Mouse (Mus musculus): ENCODE data around the gene Emd.

Emd gene

GRCm38 (mm10) chrX:74273422-74274322, 19.2 kb downstream of the Emd start:
- no peak for DNase-seq

GRCm38 (mm10) chrX:74277916-74278315, 23.4 kb downstream of the Emd start:
- no peak for DNase-seq

GRCm38 (mm10) chrX:74281041-74281731, 26.7 kb downstream of the Emd start:
- no peak for DNase-seq

GRCm38 (mm10) chrX:74281732-74282394, 27.4 kb downstream of the Emd start, which contains the start of the genes Taz and Dnase1l1:
TSS of gene Taz (plus strand) at chrX:74281912.
TSS of gene Dnase1l1 (minus strand) at chrX:74282337.
- peak; percentile 46 to 69 for DNase-seq

DNA sequence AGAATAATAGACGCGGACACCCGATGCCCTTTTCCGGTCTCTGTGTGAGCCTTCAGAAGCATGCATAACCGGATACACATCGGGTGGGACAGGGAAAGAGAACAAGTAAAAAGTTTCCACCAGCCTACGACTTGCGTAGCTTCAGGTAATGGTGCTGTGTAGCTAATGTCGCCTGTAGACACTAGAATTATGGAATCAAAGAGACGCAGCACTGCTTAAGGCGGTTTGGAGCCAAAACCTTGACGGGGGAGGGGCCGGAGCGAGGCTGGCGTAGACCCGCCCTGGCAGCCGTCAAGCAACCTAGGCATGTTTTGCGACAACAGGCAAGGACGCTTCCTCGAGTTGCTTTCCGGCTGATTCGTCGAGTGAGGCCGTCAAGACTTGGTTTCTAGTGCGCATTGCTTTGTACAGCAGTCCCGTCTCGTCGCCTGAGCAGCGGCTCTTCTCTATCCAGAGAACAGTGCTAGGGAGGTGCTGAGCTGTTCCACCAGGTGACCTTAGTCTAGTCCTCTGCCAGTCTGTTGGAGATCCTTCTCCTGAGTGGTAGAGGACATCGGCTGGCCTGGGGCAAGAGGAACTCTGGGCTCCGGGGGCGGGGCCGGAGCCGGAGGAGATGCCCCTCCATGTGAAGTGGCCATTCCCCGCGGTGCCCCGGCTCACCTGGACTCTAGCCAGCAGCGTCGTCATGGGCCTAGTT, 28.1 kb downstream of the Emd start:
- peak; percentile 82 to 89 for DNase-seq

GRCm38 (mm10) chrX:74283092-74283437, 28.6 kb downstream of the Emd start:
- no peak for DNase-seq

GRCm38 (mm10) chrX:74293431-74293830, 38.9 kb downstream of the Emd start:
- no peak for DNase-seq

DNA sequence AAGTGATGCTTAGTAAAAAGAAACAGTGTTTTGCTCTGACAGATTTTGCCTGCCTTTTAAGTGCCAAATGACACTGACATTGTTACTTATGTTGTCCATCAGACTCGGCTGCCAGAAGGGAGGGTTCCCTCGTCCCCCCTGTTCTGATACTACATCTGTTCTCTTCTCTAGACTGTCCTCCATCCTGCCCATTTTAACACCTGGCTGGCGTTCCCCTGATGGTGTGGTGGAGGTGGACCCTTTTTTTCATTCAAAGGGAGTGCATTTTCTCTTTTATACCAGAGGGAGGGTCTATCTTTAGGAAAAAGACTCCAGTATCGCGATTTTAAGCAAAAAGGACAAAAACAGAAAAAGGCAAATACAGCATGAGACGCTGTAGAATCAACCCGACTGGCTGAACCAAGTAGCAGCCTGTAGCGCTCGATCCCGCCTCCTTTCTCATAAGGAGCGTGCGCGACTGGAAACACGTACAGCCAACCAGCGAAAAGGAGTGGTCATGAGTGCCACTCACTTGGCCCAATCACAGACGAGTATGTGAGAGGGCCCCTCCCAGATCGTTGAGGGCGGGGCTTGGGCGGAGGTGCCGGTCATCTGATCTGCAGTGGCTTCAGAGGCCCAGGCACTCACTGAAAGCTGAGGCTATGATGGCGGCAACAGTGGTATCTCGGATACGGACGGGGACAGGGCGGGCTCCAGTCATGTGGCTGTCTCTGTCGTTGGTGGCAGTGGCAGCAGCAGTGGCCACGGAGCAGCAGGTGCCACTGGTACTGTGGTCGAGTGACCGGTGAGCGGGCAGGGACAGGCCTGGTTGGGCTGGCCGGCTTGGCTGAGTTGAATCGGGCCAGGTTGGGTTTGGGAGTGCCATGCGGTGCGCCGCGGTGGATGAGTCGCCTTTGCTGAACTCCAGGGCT, 42.3 kb downstream of the Emd start, which contains the start of gene Atp6ap1:
Gene Atp6ap1, plus strand, starts transcription at position 560 of the 911 bp plus-strand sequence.
- DNase-seq = peak; percentile 93

GRCm38 (mm10) chrX:74298348-74298747, 43.9 kb downstream of the Emd start:
- DNase-seq = no peak

DNA sequence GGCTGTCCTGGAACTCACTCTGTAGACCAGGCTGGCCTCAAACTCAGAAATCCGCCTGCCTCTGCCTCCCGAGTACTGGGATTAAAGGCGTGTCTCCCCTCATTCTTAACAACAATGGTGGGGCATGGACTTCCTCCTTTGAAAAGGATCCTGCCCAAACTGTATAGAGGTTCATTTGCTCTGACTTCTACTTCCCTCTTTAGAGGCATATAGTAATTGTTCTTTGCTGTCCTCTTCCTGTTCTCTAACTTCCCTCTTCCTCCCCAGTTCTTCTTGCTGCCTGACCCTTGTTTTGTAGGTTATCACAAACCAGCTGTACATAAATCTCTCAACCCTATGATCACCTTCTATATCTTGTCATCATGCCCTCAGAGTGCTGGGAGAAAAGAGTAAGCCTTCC, 45.2 kb downstream of the Emd start:
- DNase-seq = no peak

DNA sequence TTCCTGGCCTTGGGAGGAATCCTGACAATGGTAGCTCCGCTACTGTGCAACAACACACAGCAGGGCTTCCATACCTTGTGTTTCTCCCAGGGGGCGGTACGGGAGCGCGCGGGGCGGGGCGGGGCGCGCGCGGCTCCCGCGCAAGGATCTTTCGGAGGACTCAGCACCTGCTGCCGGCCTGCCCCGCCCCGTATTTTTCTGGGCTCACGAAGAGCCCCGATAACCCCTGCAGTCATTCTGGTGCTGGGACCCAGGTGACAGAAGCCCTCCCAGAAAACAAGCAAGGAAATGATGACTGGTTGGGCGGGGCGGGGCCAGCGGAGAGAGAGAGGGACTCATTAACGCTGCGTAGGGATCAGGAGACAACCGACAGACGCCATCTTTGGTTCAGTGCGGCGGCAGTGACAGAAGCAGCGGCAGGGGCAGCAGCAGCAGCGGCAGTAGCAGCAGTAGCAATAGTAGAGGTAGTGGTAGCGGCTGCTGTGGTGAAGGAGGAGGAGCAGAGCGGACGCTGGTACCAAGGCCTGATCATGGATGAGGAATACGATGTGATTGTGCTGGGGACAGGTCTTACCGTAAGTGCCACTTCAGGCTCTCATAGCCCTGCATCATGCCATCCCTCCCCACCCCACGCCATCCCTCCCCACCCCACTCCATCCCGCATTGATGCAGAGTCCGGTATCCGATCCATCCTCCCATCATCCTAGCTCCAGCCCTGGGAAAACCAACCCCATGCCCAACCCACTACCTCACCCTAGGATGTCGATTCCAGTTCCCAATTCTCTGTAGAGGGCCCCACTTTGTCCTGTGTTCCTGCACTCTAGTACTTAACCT, 50.6 kb downstream of the Emd start, which contains the start of gene Gdi1:
Gene Gdi1, plus strand, starts transcription at position 132 of the 834 bp plus-strand sequence.
- peak; percentile 77 to 80 for DNase-seq

All from thymus, postnatal 36 days (tissue).